Mouse (Mus musculus) cerebellum, adult 2 months (tissue): ENCODE measurements around the gene Ctsa.

Source experiments
- CTCF ChIP-seq: fragments of 200-500 bp; IDR thresholded peaks from 2 replicates; pipeline ENCODE4 v1.5.1; 2011; ENCODE audit warnings: low read depth, mild to moderate bottlenecking, control low read depth, low read length, moderate library complexity, borderline replicate concordance; ENCODE audit not compliant: insufficient read depth
- POLR2A ChIP-seq: fragments of 200-500 bp; IDR thresholded peaks from 2 replicates; pipeline ENCODE4 v1.6.1; 2011; ENCODE audit warnings: low read length, control low read depth, borderline replicate concordance; ENCODE audit not compliant: insufficient read depth

DNA sequence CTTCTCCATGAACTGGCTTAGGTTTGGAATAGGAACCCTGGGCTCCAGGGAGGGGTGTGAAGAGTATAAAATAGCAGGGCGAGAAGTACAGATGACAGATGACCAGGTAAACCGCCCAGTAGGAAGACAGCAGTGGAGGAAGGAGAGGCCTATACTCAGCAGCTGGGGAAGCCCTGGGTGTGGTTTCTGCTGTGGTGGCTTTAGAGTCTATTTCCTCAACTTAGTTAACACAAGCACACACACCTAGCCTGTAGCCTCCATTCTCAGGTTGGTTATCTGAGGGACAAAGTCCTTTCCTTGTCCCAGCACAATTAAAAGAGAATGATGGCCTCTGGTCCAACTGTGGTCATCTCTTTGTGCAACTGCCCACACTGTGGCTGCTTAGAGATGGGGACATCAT lies 57.3 kb downstream of the Ctsa start:
- no peak for TF ChIP-seq CTCF
- no peak for TF ChIP-seq POLR2A
